In genomic region chr19:27450458-27450857, GRCm38 (mm10) we compare ENCODE assay signal across 9 mouse cellular contexts. TPM values are rescaled to one million over a fixed set of nuclear protein-coding genes. Genes with fewer than 3 reads are reported as not detected.
DNase-seq lines count a peak whose midpoint lies in the region; ATAC-seq lines count a peak whose summit lies in the region.
"Had no signal": no experiment of that assay in that cellular context is flagged by ENCODE, and none has a peak within 500 bp of the region (broad histone marks: within the 10 kb centered on the region; RNA-seq: fewer than 3 reads in every experiment).

No protein-coding gene starts in this region.

- no peaks in the 10 kb centered on the region for H3K4me1 ChIP-seq in embryonic facial prominence, embryonic 12.5 days
- H3K4me1 ChIP-seq in hindbrain, embryonic 13.5 days (replicated peaks), result peaks cover 7% of the 10 kb centered on the region; the same call in 1 of the 2 replicates
- peaks cover 3% of the 10 kb centered on the region; the same call in 1 of the 2 replicates for H3K4me1 ChIP-seq in midbrain, embryonic 16.5 days (ENCODE audit: control insufficient read depth, insufficient read depth, low read length)
- no peaks in the 10 kb centered on the region for H3K4me1 ChIP-seq in stomach, embryonic 16.5 days (ENCODE audit: control insufficient read depth, insufficient read depth, low read length)
- H3K4me1 ChIP-seq: limb, embryonic 12.5 days had no signal

- no peaks in the 10 kb centered on the region for H3K36me3 ChIP-seq in embryonic facial prominence, embryonic 12.5 days
- no peaks in the 10 kb centered on the region for H3K36me3 ChIP-seq in hindbrain, embryonic 13.5 days
- H3K36me3 ChIP-seq in midbrain, embryonic 16.5 days (ENCODE audit: control insufficient read depth, insufficient read depth, low read length), result no peaks in the 10 kb centered on the region
- no peaks in the 10 kb centered on the region for H3K36me3 ChIP-seq in stomach, embryonic 16.5 days (ENCODE audit: control insufficient read depth, insufficient read depth, low read length)
- H3K36me3 ChIP-seq: limb, embryonic 12.5 days had no signal

- no peak overlapping the region for H3K9ac ChIP-seq in embryonic facial prominence, embryonic 12.5 days
- no peak overlapping the region for H3K9ac ChIP-seq in hindbrain, embryonic 13.5 days
- H3K9ac ChIP-seq in midbrain, embryonic 16.5 days (ENCODE audit: low read depth, low read length), result no peak overlapping the region
- no peak overlapping the region for H3K9ac ChIP-seq in stomach, embryonic 16.5 days (ENCODE audit: low read length)
- H3K9ac ChIP-seq: limb, embryonic 12.5 days had no signal

- 39% methylated on average over 4 of the region's 4 CpGs for WGBS in embryonic facial prominence, embryonic 12.5 days
- WGBS in hindbrain, embryonic 13.5 days, result 36% methylated on average over 4 of the region's 4 CpGs
- 34% methylated on average over 4 of the region's 4 CpGs for WGBS in midbrain, embryonic 16.5 days
- 24% methylated on average over 4 of the region's 4 CpGs for WGBS in stomach, embryonic 16.5 days

- peak; percentile 28; the same call in 1 of the 2 replicates for ATAC-seq in embryonic facial prominence, embryonic 12.5 days (ENCODE audit: insufficient number of reproducible peaks, insufficient read depth, low FRiP score, low TSS enrichment)
- ATAC-seq in hindbrain, embryonic 13.5 days (ENCODE audit: low FRiP score), result peak; percentile 74
- peak; percentile 75; the same call in 1 of the 2 replicates for ATAC-seq in midbrain, embryonic 16.5 days
- ATAC-seq in stomach, embryonic 16.5 days (ENCODE audit: insufficient read depth, low FRiP score), result 0 out of 2 replicates have a peak, but pooled peaks have one; percentile 7

- no peak overlapping the region for H3K4me3 ChIP-seq in embryonic facial prominence, embryonic 12.5 days
- H3K4me3 ChIP-seq in hindbrain, embryonic 13.5 days, result no peak overlapping the region
- H3K4me3 ChIP-seq in midbrain, embryonic 16.5 days (ENCODE audit: low read depth, low read length), result no peak overlapping the region
- H3K4me3 ChIP-seq in stomach, embryonic 16.5 days (replicated peaks; ENCODE audit: low read length), result no peak overlapping the region
- H3K4me3 ChIP-seq: limb, embryonic 12.5 days had no signal

- no peaks in the 10 kb centered on the region for H3K27me3 ChIP-seq in embryonic facial prominence, embryonic 12.5 days
- 0 out of 2 replicates have a peak, but pooled peaks cover 5% of the 10 kb centered on the region for H3K27me3 ChIP-seq in hindbrain, embryonic 13.5 days
- H3K27me3 ChIP-seq in midbrain, embryonic 16.5 days (ENCODE audit: control insufficient read depth, insufficient read depth, low read depth, low read length), result no peaks in the 10 kb centered on the region
- no peaks in the 10 kb centered on the region for H3K27me3 ChIP-seq in stomach, embryonic 16.5 days (ENCODE audit: control insufficient read depth, insufficient read depth, low read length)
- H3K27me3 ChIP-seq: limb, embryonic 12.5 days had no signal

- H3K27ac ChIP-seq in embryonic facial prominence, embryonic 12.5 days, result no peak overlapping the region
- H3K27ac ChIP-seq in hindbrain, embryonic 13.5 days, result no peak overlapping the region
- H3K27ac ChIP-seq in midbrain, embryonic 16.5 days (ENCODE audit: low read length), result no peak overlapping the region
- H3K27ac ChIP-seq in stomach, embryonic 16.5 days (ENCODE audit: low read length), result no peak overlapping the region
- H3K27ac ChIP-seq: limb, embryonic 12.5 days had no signal

- no peaks in the 10 kb centered on the region for H3K9me3 ChIP-seq in embryonic facial prominence, embryonic 12.5 days
- 0 out of 2 replicates have a peak, but pooled peaks cover 3% of the 10 kb centered on the region for H3K9me3 ChIP-seq in hindbrain, embryonic 13.5 days
- H3K9me3 ChIP-seq in midbrain, embryonic 16.5 days (replicated peaks; ENCODE audit: control insufficient read depth, low read length, poor library complexity, severe bottlenecking), result no peaks in the 10 kb centered on the region
- H3K9me3 ChIP-seq in stomach, embryonic 16.5 days (replicated peaks; ENCODE audit: control insufficient read depth, low read length), result no peaks in the 10 kb centered on the region

- intact Hi-C loops in left cerebral cortex, postnatal 25 days (cut with DNase I), result loop anchor here (1.0 to 10.0 kb wide), 3 partner anchors 126 to 1177 kb away; no protein-coding TSS in a partner anchor

- no peak overlapping the region for H3K4me2 ChIP-seq in embryonic facial prominence, embryonic 12.5 days (replicated peaks)
- no peak overlapping the region for H3K4me2 ChIP-seq in hindbrain, embryonic 13.5 days
- H3K4me2 ChIP-seq in midbrain, embryonic 16.5 days (ENCODE audit: low read length), result no peak overlapping the region
- H3K4me2 ChIP-seq in stomach, embryonic 16.5 days (ENCODE audit: low read depth, low read length), result no peak overlapping the region
- H3K4me2 ChIP-seq: limb, embryonic 12.5 days had no signal

- DNase-seq in gastrocnemius, adult 18-20 months (ENCODE audit: low spot score), result peak; percentile 35
- no peak for DNase-seq in gastrocnemius, adult 8-10 months (ENCODE audit: low spot score in 2 of 2)
- DNase-seq in adrenal gland, adult 2 months, result peak; percentile 63
- peak; percentile 73 to 81 for DNase-seq in left cerebral cortex, postnatal 25 days (ENCODE audit: low spot score in 2 of 2)

RNA-seq across cellular contexts. Expression of gene Pum3, which starts 20.8 kb away (rescaled TPM):
- total RNA-seq in gastrocnemius, adult 18-20 months (2021), result 10 to 100 TPM; 18.5 to 25.6 TPM
- total RNA-seq in gastrocnemius, adult 8-10 months (2022), result 10 to 100 TPM; 11.5 to 22.1 (median 17.6) TPM
- total RNA-seq in adrenal gland, adult 2 months (2021), result 100 to 1,000 TPM in 1 of 2 experiments, 10 to 100 TPM in 1; 95.6 to 105 TPM
- 10.7 and 10.9 TPM in 2 replicates for polyA plus RNA-seq in adrenal gland, adult 2 months (2012; rRNA removed)
- 78.6 and 86.4 TPM in 2 replicates for polyA plus RNA-seq in embryonic facial prominence, embryonic 12.5 days (2016; fragmentation: Nextera tagmentation; extraction: Ambion mirVana)
- polyA plus RNA-seq in hindbrain, embryonic 13.5 days (2015; fragmentation: Nextera tagmentation; extraction: Ambion mirVana), result 65.4 and 69.4 TPM in 2 replicates
- 10 to 100 TPM; 43.9 to 45.2 TPM for total RNA-seq in left cerebral cortex, postnatal 25 days (2021)
- 52.8 and 55.8 TPM in 2 replicates for polyA plus RNA-seq in midbrain, embryonic 16.5 days (2015; fragmentation: Nextera tagmentation; extraction: Ambion mirVana)
- polyA plus RNA-seq in stomach, embryonic 16.5 days (2015; fragmentation: Nextera tagmentation; extraction: Ambion mirVana), result 62.5 and 68.2 TPM in 2 replicates

Comparison
In these comparisons a context has a peak if more than half of its experiments do, and no peak if none do; other contexts are left out.
1. DNase-seq: peak in gastrocnemius, adult 18-20 months (single experiment), adrenal gland, adult 2 months (single experiment) and left cerebral cortex, postnatal 25 days (2 of 2); none in gastrocnemius, adult 8-10 months (0 of 2).
2. ATAC-seq: peak in every context shown above with its lines; median percentile 75 in midbrain, embryonic 16.5 days; 74 in hindbrain, embryonic 13.5 days; 28 in embryonic facial prominence, embryonic 12.5 days; 7 in stomach, embryonic 16.5 days.